Mouse (Mus musculus) brain, embryonic 14.5 days (tissue): Measurements from ENCODE around the gene Atxn2.

ENCODE experiments used
- CTCF ChIP-seq: fragments of 200-500 bp; IDR thresholded peaks from 2 replicates; pipeline ENCODE4 v1.5.1; 2012; ENCODE audit warnings: inconsistent platforms, mild to moderate bottlenecking, moderate library complexity, borderline replicate concordance; ENCODE audit not compliant: insufficient read depth, insufficient read length; ENCODE audit errors: extremely low read depth
- POLR2A ChIP-seq: fragments of 200-500 bp; IDR thresholded peaks from 2 replicates; pipeline ENCODE4 v1.6.1; 2012; ENCODE audit warnings: mild to moderate bottlenecking, inconsistent platforms, borderline replicate concordance; ENCODE audit not compliant: poor library complexity, insufficient read depth, insufficient read length, severe bottlenecking; ENCODE audit errors: extremely low read depth

DNA sequence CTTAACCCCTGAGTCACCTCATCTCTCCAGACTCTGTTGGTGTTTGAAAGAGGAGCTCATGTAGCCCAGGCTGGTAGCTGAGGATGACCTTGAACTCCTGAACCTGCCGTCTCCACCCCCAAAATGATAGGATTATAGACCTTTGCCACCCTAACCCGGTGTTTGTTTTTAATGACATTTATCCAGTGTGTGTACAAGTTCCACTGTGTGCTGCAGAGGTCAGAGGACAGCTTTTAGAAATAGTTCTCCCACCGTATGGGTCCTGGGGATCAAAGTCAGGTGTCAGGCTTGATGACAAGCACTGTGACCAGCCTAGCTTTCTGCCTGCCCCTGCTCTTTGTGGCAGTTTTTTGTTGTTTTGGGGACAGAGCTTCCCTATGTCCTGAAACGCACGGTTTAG, 11.2 kb upstream of the Atxn2 start:
- TF ChIP-seq POLR2A = no peak
- TF ChIP-seq CTCF = no peak
